Mouse (Mus musculus) heart, adult 2 months (tissue): ENCODE data around the gene Crtc3. TPM values are rescaled to one million over a fixed set of nuclear protein-coding genes. Genes with fewer than 3 reads are reported as not detected.

Source experiments
- DNase-seq, 2 experiments: peaks; one replicate each; pipeline ENCODE4 v3.0.0; 2021
- H3K27ac ChIP-seq: fragments of 200-600 bp; 2 replicates; pipeline ENCODE4 v1.8.1; 2022
- H3K27me3 ChIP-seq: fragments of 200-500 bp; 2 replicates; pipeline ENCODE4 v1.6.1; 2012; ENCODE audit warnings: mild to moderate bottlenecking, low read length, inconsistent platforms, mixed read lengths; ENCODE audit not compliant: control insufficient read depth, insufficient read depth
- H3K36me3 ChIP-seq: fragments of 200-500 bp; 2 replicates; pipeline ENCODE4 v1.6.1; 2012; ENCODE audit warnings: low read length, inconsistent platforms; ENCODE audit not compliant: control insufficient read depth, insufficient read depth
- H3K4me1 ChIP-seq: fragments of 200-500 bp; 2 replicates; pipeline ENCODE4 v1.6.1; 2011; ENCODE audit warnings: low read length; ENCODE audit not compliant: control insufficient read depth, insufficient read depth
- H3K4me3 ChIP-seq: fragments of 200-600 bp; 2 replicates; pipeline ENCODE4 v1.8.1; 2022
- H3K79me2 ChIP-seq: fragments of 200-500 bp; replicated peaks from 2 replicates; pipeline ENCODE4 v1.6.1; 2012; ENCODE audit warnings: mild to moderate bottlenecking, inconsistent platforms, low read length, moderate library complexity, mixed read lengths; ENCODE audit not compliant: control insufficient read depth, insufficient read depth
- H3K9ac ChIP-seq: fragments of 200-500 bp; 2 replicates; pipeline ENCODE4 v1.6.1; 2012; ENCODE audit warnings: low read depth, mild to moderate bottlenecking, control low read depth, inconsistent platforms, low read length, mixed read lengths
- CTCF ChIP-seq: fragments of 200-600 bp; IDR thresholded peaks from 2 replicates; pipeline ENCODE4 v1.8.1; 2022; ENCODE audit warnings: antibody characterized with exemption, mild to moderate bottlenecking, moderate library complexity
- EP300 ChIP-seq: fragments of 200-500 bp; IDR thresholded peaks from 2 replicates; pipeline ENCODE4 v1.6.1; 2011; ENCODE audit warnings: low read depth, low read length, control low read depth; ENCODE audit not compliant: insufficient read depth
- POLR2A ChIP-seq: fragments of 200-500 bp; IDR thresholded peaks from 2 replicates; pipeline ENCODE4 v1.6.1; 2011; ENCODE audit warnings: mild to moderate bottlenecking, low read depth, low read length, control low read depth; ENCODE audit not compliant: insufficient read depth
- WGBS: fragments of 180-500 bp; shearing (Covaris S2); methylation state at CpG from one replicate; pipeline ENCODE4 v1.1.7; 2018; 5-methylcytosine and 5-hydroxymethylcytosine counted together
- intact Hi-C: fragments of 180-260 bp; cut with DNase I; formaldehyde crosslinking; loops from one replicate; pipeline ENCODE4 v1.15.1; 2025
- polyA plus RNA-seq: library from polyadenylated mRNA; depleted of rRNA; stranded (reverse); fragments of >200 nt; gene quantifications from 2 replicates; pipeline ENCODE4 v1.2.3, GENCODE M21; 2012
- total RNA-seq, 2 experiments: library from RNA; stranded (reverse); gene quantifications; 2 replicates each; pipeline ENCODE4 v1.2.3; 2021

Crtc3 gene
- total and polyA plus RNA-seq, 3 experiments, result 11.0 to 14.3 (median 12.9) TPM

- intact Hi-C loops, result no loop called here
Measured at GRCm38 (mm10) chr7:80561271-80561670, 127.4 kb downstream of the Crtc3 start.

DNA sequence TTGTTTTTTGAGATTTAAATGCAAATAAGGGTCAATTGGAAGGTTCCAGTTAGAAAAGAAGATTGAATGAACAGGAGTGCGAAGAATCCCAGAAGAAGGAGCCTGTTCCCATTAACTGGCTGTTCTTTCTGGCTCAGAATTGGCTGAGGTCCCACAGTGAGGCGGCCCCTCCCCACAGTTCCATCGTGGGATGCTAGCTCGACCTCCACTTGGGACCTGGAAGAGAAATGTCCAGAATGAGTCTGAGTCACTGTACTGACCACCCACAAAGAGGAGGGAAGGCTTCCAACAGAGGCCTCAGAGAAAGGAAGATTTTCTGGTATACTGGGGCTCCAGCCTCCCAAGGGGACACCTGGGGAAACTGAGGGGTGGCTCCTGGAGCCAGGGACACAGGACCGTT lies 130.1 kb downstream of the Crtc3 start:
- TF ChIP-seq CTCF (no peak), EP300 (no peak), POLR2A (no peak)
- H3K79me2 ChIP-seq, result no peaks in the 10 kb centered on the region
- no peak overlapping the region for H3K4me3 ChIP-seq
- H3K27me3 ChIP-seq, result no peaks in the 10 kb centered on the region
- peaks cover 8% of the 10 kb centered on the region; the same call in 1 of the 2 replicates for H3K4me1 ChIP-seq
- intact Hi-C loops, result no loop called here
- no peak overlapping the region for H3K27ac ChIP-seq
- DNase-seq, result no peak
- H3K9ac ChIP-seq, result no peak overlapping the region
- 60% methylated on average over 5 of the region's 5 CpGs for WGBS
- H3K36me3 ChIP-seq, result no peaks in the 10 kb centered on the region

More at GRCm38 (mm10) chr7:80561271-80561670, 127.4 kb downstream of the Crtc3 start:
- Histone ChIP-seq H3K27me3 (no peaks in the 10 kb centered on the region), H3K4me1 (peaks cover 3% of the 10 kb centered on the region; the same call in 1 of the 2 replicates), H3K4me3 (no peak overlapping the region), H3K27ac (no peak overlapping the region), H3K36me3 (no peaks in the 10 kb centered on the region), H3K79me2 (no peaks in the 10 kb centered on the region), H3K9ac (no peak overlapping the region)
- DNase-seq, result no peak
- TF ChIP-seq EP300, result no peak
- no peak for TF ChIP-seq CTCF
- TF ChIP-seq POLR2A, result no peak
- WGBS, result 71% methylated on average over 9 of the region's 9 CpGs

DNA sequence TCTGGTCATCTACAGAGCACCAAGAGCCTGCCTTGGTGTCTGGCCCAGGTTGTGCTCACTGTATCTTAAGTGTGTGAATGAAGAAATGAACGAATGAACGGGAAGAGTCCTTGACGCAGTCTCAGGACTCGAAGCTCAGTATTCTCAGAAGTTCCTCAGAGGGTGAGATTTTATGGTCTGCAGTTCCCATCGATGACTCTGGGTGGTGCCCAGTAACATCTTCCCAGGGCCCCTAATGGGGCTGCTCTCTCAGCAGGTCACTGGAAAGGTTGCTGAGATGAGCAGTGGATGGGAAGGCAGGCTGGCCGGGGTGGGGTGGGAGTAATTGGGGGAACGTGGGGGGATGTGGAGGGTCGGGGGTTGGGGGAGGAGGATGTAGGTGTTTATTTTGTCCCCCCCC lies 130.6 kb downstream of the Crtc3 start:
- DNase-seq, result no peak
- peaks cover 8% of the 10 kb centered on the region; the same call in 1 of the 2 replicates for H3K4me1 ChIP-seq
- no peak overlapping the region for H3K4me3 ChIP-seq
- H3K9ac ChIP-seq, result no peak overlapping the region
- no peaks in the 10 kb centered on the region for H3K36me3 ChIP-seq
- H3K27ac ChIP-seq, result no peak overlapping the region
- WGBS, result 65% methylated on average over 8 of the region's 8 CpGs
- intact Hi-C loops, result no loop called here
- TF ChIP-seq POLR2A, result no peak
- TF ChIP-seq CTCF, result peak; percentile 27
- H3K27me3 ChIP-seq, result no peaks in the 10 kb centered on the region
- H3K79me2 ChIP-seq, result no peaks in the 10 kb centered on the region

- intact Hi-C loops, result no loop called here
- WGBS, result 65% methylated on average over 4 of the region's 4 CpGs
- Histone ChIP-seq H3K27ac (no peak overlapping the region), H3K36me3 (no peaks in the 10 kb centered on the region), H3K9ac (no peak overlapping the region), H3K4me3 (no peak overlapping the region), H3K79me2 (no peaks in the 10 kb centered on the region), H3K4me1 (peaks cover 8% of the 10 kb centered on the region; the same call in 1 of the 2 replicates), H3K27me3 (no peaks in the 10 kb centered on the region)
- TF ChIP-seq EP300 (no peak), POLR2A (no peak), CTCF (no peak)
- DNase-seq, result peak in 1 of 2 experiments; percentile 55
Measured at GRCm38 (mm10) chr7:80557161-80557560, 131.5 kb downstream of the Crtc3 start.

DNA sequence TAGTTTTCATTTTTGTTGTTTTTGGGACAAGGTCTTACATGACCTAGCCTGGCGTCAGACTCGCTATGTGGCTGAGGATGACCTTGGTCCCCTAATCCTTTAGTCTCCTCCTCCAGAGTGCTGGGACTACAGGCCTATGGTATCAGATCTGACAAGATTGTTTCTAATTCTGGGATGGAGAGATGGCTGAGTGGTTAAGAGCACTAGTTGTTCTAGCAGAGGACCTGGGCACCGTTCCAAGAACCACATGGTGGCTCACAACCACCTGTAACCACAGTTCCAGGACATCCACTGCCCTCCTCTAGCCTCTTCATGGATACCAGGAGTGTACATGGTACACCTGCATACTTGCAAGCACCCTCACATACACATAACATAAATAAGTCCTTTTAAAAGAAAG lies 132.5 kb downstream of the Crtc3 start:
- TF ChIP-seq POLR2A (no peak), CTCF (no peak), EP300 (0 out of 2 replicates have a peak, but pooled peaks have one; percentile 23)
- WGBS, result 42% methylated on average over 3 of the region's 3 CpGs
- peak; percentile 33 to 53 for DNase-seq
- no peaks in the 10 kb centered on the region for H3K79me2 ChIP-seq
- H3K27ac ChIP-seq, result peak overlapping the region; percentile 51
- no peaks in the 10 kb centered on the region for H3K27me3 ChIP-seq
- no peak overlapping the region for H3K9ac ChIP-seq
- intact Hi-C loops, result no loop called here
- H3K4me3 ChIP-seq, result no peak overlapping the region
- no peaks in the 10 kb centered on the region for H3K36me3 ChIP-seq
- H3K4me1 ChIP-seq, result peaks cover 8% of the 10 kb centered on the region; the same call in 1 of the 2 replicates

- TF ChIP-seq CTCF (peak; percentile 41), EP300 (no peak)
- peak overlapping the region; percentile 34 for H3K27ac ChIP-seq
- no peaks in the 10 kb centered on the region for H3K27me3 ChIP-seq
- peaks cover 8% of the 10 kb centered on the region; the same call in 1 of the 2 replicates for H3K4me1 ChIP-seq
- H3K9ac ChIP-seq, result no peak overlapping the region
- H3K79me2 ChIP-seq, result no peaks in the 10 kb centered on the region
- intact Hi-C loops, result no loop called here
- H3K4me3 ChIP-seq, result no peak overlapping the region
- H3K36me3 ChIP-seq, result no peaks in the 10 kb centered on the region
- WGBS, result 66% methylated on average over 3 of the region's 3 CpGs
- DNase-seq, result no peak
Measured at GRCm38 (mm10) chr7:80555146-80555545, 133.5 kb downstream of the Crtc3 start.
